Mouse (Mus musculus) lung, postnatal 36 days (tissue): ENCODE measurements around the gene Lats1.
"Not testable (repeated sequence)": the region's sequence is repeated elsewhere in the genome, so short reads cannot be mapped to it uniquely, and the experiment has no call there.

ENCODE experiments used
- DNase-seq: peaks from one replicate; pipeline ENCODE4 v3.0.0; 2022; ENCODE audit warnings: mixed read lengths

Gene Lats1

GRCm38 (mm10) chr10:7727011-7727410 is 46.0 kb downstream of the Lats1 start:
- no peak for DNase-seq

- no peak for DNase-seq
Measured at GRCm38 (mm10) chr10:7731582-7731981, 50.6 kb downstream of the Lats1 start.

- peak; percentile 54 for DNase-seq
Measured at GRCm38 (mm10) chr10:7737122-7737521, 56.1 kb downstream of the Lats1 start.

- no peak for DNase-seq
Measured at GRCm38 (mm10) chr10:7737914-7738313, 56.9 kb downstream of the Lats1 start.

GRCm38 (mm10) chr10:7745528-7745927 is 64.5 kb downstream of the Lats1 start:
- not testable (repeated sequence) for DNase-seq

GRCm38 (mm10) chr10:7748752-7749151 is 67.7 kb downstream of the Lats1 start:
- no peak for DNase-seq

GRCm38 (mm10) chr10:7757544-7757943 is 76.5 kb downstream of the Lats1 start:
- DNase-seq, result no peak
